Mouse (Mus musculus): ENCODE results near the gene Cntfr.
A peak's percentile ranks its signal among the peaks of the same experiment; 100 is the strongest.

Gene Cntfr

DNA sequence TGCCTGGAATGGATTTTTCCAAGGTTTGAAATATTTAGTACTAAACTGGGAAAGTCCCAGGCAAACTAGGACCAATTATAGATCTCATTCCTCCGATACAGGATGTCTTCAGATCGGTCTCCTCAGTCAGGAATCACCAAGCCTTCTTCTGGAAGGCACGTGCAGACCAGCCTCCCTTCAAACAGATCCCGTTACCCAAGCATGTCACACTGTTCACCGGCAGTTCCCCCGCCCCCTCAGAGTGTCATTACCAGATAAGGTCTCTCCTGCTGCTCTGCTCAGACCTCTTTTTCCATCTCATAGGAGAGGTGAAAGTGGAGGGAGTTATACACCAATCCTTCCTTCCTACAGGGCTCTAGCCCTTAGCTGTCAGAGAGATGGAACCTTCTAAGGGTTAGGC lies 43.2 kb downstream of the Cntfr start:
- DNase-seq (ENCODE audit: low read depth in 1 of 2, low spot score in 2 of 2) = no peak

DNA sequence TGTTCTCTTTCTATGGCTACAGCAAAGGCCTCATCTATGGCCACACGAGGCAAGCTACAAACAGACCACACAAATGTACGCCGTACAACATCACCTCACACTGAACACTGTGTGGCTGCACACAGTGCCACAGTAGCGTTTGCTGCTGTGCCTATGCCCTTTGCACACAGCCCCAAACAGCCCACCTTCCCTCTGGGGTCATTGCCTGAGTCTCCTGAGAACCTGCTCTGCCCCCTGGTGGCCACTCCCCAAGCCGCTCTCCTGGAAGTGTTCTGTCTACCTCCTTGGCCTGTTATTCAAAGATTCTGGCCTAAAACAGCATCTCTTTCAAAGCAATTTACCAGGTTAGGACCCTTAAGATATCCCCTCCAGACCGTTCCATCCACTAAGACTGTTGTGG lies 43.6 kb downstream of the Cntfr start:
- no peak for DNase-seq (ENCODE audit: low read depth in 1 of 2, low spot score in 2 of 2)

DNA sequence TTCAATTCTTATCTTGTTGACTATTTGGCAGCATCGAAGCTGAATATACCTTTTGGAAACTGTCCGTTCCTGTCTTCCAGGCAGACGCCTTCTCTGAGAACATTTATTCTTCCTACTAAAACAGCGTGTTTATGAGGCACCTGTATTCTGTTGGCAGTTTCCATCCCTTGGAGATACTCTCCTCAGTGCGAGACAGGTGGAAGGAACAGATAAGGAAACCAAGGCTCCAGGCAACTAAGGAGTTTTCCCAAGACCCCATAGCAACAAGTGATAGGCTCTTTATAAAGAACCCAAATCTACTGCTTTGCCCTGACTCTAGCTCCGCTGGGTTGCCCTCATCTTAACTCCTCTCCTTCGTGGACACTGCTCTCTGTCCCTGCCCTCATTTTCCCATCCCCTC lies 48.3 kb downstream of the Cntfr start:
- no peak for DNase-seq (ENCODE audit: low read depth in 1 of 2, low spot score in 2 of 2)

DNA sequence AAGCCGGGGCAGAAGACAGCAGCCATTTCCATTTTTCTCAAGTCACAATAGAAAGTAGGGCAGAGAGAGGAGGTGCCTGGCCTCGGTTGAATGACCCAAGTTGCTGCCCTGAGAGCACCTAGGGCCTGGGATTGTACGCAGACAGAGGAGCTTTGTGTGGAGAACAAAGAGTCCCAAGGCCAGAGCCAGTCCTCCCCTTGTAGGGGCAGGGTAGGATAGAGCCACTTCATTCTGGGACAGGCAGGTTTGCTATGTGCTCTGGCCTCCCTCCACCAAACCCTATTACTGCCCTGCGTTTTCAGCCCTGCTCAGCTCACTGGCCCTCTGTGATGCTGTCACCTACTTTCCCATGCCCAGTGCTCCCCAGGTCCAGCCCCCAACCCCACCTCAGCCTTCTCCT lies 48.7 kb downstream of the Cntfr start:
- DNase-seq (ENCODE audit: low read depth in 1 of 2, low spot score in 2 of 2) = no peak

DNA sequence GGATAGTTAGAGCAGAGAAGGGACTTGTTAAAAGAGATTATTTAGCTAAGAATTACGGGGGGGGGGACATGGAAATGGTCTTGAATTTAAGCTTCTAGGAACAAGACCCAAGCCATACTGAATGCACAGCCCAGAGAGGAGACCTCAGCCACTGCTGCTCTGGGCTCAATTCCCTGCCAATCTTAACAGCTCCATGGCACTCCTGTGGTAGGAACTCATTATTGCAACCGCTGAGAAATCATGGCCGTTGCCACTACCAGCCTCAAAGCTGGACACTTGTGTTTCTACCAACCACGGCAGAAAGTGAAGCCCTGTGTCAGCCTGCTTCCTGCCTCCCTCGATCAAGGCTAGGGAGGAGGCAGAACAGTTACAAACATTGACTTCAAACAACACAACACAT lies 51.4 kb downstream of the Cntfr start:
- DNase-seq (ENCODE audit: low read depth in 1 of 2, low spot score in 2 of 2) = no peak

DNA sequence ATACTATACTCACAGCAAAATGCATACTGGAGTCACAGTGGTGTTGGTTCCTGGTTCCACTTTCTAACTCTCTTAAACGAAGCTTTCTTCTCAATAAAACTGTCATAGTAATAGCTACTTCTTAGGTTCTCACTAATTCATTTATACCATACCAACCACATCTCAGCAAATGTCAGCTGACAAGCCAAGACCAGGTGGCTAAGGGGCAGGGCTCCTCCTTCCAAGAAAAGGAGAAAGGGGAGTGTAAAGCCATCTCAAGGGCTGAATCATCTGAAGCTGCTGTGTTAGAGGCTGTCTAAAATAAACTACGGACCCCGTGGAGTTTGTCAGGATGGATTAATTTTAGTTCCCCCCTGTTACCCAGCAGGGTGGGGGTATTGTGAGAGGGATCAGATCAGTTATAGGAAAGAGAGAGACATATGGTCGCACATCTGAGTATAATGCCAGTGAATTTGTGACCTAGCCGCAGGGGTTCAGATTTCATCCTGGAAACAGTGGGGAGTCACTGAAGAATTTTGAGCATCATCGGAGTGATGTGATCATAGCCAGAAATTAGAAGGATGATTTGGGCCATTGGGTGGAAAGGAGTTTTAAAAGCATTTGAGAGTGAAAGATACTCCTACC lies 55.6 kb downstream of the Cntfr start:
- no peak for DNase-seq (ENCODE audit: low read depth in 1 of 2, low spot score in 2 of 2)

DNA sequence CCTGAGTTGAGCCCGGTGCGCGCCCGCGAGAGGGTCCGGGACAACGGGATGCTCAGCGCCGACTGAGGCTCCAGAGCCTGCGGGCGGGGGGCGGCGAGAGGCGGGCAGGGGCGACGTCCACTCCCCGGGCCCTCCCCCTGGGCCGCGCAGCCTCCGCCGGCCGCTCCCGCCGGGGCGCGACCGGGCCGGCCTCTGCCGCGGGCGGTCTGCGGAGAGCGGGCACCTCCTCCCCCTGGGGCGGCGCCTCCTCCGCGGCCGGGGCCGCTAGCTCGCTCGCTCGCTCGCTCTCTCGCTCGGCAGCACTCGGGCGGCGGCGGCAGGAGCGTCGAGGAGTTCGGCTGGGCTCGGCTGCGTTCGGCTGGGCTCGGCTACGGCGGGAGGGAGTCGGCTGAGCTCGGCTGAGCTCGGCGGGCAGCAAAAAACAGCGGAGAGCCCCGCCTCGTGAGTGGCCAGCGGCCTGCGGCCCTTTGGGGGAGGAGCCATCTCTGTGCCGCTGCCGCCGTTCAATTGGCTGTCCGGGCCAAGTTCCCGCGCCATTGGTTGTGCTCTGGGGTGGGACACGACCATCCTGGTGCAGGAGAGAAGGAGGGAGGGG lies 56.9 kb downstream of the Cntfr start, which contains the start of gene Enho:
Gene Enho, minus strand, starts transcription at position 412 of the 595 bp plus-strand sequence.
- DNase-seq (ENCODE audit: low read depth in 1 of 2, low spot score in 2 of 2) = peak; percentile 76 to 89

DNA sequence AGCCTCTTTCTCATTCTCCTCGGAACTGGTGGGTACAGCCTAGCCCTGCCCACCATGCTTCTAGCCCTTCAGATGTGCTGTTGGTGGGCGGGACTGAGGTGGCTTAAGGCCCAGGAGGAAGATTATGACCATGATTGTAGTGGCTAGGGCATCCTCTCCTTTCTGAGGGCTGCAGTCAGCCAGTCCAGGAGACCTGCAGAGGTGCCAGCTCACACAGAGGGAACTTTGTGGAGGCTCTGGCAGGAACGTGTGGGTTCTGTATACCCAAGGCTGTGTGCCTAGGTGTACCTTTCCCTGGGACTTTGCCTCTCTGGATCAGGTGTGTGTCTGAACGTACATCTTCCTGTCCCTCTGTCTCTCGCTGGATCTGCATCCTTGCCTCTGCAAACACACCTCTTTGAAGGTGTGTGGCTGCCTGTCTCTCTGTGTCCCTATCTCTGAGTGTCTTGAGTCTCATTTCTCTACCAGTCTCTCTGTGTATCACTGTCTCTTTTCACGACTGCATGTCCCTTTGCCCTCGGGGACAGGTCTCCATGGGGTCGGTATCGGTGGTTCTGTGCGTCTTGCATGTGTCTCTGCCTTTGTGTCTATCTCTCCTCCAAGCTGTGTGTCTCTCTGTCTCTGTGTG lies 57.6 kb downstream of the Cntfr start:
- DNase-seq (ENCODE audit: low read depth in 1 of 2, low spot score in 2 of 2) = no peak

DNA sequence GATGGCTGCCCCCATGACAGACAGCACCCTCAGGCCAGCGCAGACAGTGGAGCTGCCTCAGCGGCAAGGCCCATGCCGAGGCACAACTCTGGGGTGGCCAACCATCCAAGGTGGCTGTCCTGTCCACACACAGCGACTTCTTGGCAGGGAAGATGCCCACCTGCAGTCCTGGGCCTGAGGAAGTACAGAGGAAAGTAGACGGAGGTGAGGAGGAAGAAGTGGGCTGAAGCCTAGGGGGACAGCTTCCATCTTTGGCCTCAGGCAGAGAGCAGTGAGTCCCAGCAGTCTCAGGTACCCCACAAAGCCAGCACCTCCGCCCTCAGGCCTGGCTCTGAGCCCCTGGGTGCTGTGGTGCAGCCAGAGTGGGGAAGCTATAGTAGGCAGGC lies 58.1 kb downstream of the Cntfr start:
- no peak for DNase-seq (ENCODE audit: low read depth in 1 of 2, low spot score in 2 of 2)

DNA sequence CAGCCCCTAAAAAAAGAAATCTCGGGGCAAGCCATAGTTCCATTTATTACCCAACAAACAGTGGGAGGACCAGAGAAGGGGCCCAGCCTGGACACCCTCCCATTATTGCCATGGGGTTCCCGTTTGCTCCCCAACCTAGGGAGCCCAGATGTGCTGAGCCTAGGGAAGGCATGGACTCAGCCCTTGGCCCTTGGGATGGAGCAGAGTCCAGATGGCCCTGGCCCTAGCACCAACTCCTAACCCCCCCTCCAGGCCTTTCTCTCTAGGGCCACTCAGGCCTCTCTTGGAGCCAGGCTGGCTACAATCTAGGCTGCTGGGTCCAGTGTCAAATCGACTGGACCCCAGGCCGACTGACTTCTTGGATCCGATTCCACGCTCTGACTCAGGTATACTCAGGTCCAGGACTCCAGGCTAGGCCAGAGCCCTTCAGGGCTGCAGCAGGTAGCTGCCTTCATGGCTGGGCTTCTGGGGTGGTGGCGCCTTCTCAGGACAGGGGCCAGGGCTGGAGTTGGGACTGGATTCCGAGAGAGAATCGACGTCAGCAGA lies 58.6 kb downstream of the Cntfr start:
- DNase-seq (ENCODE audit: low read depth in 1 of 2, low spot score in 2 of 2) = no peak

DNA sequence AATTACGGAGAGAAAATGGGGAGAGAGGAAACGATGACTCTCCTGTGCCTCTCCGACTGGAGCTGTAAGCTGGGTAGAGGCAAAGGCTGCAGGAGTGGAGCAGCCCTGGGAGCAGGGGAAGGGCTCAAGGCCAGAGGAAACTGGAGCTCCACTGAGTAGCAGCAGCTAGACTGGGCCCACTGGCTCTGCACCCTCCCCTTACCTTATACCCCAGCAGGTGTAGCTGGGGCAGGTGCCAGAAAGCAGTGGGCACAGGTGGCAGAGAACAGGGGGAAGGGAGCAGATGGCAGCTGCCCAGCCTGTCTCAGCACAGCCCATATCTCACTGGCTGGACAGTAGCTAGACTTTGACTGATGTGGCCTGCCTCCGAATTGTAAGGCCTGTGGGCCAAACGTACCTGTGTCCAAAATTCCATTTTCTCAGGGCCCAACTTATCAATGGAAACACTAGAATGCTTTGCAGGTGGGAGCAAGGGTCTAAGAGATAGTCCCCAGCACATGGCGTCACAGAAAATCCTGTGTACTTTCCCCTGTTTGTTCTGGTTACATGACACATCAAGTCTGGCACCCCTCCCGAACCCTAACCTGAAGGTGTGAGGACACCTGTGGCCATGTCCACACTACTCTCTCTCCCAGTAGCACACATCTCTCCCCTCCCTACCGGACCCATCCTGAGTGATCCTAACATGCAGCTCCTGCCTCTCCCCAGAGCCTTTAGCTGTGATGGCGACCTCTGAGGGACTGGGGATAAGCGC lies 59.8 kb downstream of the Cntfr start:
- DNase-seq (ENCODE audit: low read depth in 1 of 2, low spot score in 2 of 2) = no peak

DNA sequence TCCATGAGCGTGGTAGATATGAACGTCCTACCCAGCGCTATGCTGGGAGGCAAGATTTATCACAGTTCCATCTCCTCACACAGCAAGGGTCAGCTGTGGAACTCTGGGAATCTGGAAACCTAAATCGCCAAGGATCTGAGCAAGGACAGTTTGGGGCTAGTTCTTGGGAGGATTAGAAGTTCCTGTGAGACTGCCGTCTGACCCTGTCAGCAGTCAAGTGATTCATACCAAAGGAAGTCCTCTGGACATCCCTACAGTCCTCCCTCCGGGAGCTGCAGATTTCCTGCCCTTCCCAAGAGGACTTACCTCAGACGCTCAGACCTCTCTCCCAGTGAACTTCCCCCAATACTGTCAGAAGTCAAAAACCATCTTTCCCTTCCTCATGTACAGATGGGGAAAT lies 60.5 kb downstream of the Cntfr start:
- DNase-seq (ENCODE audit: low read depth in 1 of 2, low spot score in 2 of 2) = no peak

DNA sequence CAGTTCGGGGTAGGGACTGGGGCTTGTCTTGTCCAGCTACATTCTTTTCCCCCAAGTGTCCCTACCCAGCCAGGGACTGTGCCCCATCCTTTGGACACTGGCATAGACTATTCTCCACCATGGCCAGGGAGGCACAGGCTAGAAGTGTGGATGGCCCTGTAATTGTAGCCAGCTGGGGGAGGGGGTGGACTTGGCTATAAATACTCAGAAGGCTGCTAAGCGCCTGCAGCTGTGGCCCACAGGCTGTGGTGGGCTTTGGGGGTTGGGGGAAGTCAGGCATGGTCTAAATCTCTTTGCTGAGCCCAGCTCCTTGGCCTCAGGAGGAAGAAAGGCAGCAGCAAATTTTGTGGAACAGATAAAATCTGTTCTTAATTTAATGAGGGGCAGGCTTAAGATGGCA lies 61.0 kb downstream of the Cntfr start:
- DNase-seq (ENCODE audit: low read depth in 1 of 2, low spot score in 2 of 2) = no peak

DNA sequence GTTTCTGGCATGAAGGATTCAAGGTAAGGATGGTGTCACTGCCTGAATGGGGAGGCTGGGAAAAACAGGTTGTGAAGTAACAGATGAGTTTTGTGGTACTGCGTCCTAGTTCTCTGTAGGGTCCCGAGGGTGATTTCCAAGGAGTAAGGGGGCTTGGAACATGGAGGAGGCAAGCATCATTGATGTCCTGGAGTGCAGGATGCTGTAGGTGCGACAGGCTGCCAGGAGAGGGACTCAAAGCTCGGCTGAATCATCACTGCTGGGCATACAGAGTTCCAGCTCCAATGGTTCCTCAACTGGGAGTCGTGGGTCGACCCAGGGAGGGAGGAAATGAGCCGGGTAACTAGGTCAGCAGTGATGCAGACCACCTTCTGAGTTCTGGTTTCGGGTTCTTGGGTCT lies 61.7 kb downstream of the Cntfr start:
- DNase-seq (ENCODE audit: low read depth in 1 of 2, low spot score in 2 of 2) = no peak

DNA sequence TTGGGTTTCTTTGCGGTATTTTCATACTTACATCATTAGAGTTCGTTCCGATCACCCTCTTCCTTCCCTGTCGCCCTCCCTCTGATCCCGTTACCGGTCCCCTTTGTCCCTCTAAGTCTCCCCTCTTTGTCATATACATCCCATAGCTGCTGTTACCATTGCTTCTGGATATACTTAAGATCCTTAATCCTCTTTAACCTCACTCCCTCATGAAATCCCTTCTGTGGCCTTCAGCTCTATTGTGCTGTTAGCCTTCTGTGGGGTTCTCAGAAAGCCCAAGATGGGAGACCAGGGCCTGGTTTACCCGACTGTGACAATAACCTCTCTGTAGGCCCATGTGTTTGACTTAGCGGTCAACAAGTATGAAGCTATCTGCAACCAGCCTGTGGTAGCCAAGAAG lies 62.3 kb downstream of the Cntfr start:
- no peak for DNase-seq (ENCODE audit: low read depth in 1 of 2, low spot score in 2 of 2)

DNA sequence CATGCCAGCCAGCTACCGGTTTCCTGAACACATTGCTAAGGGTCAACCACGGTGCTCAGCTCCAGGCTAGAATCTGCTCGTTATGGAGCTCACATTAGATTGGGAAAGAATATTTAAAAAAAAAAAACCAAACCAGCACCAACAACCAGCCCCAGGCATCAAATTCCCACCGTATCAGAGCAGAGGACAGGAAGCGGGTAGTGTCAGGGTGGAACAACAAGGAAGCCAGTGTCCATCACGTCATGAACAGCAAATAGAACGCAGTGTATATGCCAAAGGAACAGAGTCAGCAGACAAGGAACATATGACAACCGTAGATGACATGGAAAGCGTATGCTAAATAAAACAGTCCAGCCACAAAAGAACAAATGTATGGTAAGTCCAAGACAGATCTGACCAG lies 63.9 kb downstream of the Cntfr start:
- no peak for DNase-seq (ENCODE audit: low read depth in 1 of 2, low spot score in 2 of 2)

DNA sequence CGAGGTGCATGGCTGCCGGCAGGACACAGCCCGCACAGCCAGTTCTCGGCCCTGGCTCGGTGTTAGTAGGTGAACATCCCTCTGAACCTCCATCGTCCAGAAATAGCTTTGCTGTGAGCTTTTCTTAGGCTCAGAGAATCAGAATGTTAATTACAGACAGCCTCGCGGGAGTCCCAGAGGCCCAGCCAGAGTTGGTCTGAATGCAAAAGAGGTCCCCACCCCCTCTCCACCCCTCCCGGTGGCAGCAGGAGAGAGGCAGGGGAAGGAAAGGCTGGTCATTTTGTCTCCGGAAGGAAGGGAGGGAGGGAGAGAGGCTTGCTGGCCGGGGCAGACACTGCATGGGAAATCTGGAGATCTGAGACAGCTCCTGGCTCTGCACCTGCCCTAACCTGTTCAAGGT lies 65.5 kb downstream of the Cntfr start:
- no peak for DNase-seq (ENCODE audit: low read depth in 1 of 2, low spot score in 2 of 2)

DNA sequence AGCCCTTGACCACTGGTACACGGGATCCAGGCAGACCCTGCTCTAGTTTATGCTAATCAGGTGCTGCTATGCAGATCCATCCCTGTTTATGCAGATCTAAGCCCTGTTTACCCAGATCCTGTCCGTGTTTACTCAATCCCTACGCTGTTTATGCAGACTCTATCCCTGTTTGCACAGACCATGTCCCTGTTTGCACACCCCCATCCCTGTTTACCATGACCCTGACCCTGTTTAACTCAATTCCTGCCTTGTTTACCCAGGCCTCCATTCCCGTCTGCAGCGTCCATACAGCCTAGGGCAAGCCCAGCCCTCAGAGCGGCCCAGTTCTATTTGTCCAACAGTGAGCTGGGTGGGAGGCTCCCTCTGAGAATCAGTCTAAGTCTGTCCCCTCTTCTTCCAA lies 66.7 kb downstream of the Cntfr start:
- no peak for DNase-seq (ENCODE audit: low read depth in 1 of 2, low spot score in 2 of 2)

DNA sequence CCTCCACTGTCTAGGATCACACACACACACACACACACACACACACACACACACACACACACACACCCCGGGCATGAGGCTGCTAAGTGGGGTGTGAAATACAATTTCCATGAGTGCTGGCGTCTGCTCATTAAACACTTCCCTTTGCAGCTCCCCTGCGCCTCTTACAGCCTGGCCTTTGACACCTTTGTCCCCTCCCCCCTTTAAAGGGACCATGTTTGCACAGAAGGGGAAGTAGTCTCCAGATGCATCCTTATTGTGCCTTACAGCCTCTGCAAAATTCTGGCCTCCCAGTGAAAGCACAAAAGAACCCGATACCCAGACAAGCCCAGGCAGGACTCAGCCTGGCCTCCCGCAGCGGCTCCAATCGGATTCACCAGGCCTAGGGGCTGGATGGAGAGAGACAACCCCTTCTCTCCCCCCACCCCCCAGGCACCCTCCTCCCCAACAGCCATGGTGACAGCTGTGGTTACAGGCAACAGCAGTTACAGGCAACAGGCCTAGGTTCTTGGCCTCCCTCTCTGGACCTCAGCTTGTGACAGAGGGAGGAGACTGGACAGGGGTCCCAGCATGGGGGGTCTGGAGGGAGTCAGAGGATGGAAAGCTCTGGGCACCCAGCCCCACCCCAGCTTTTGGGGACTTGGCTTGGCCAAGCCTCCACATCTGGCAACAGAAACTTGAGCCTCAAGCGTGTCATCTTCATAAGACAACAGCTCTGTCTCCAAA lies 68.5 kb downstream of the Cntfr start:
- peak; percentile 20 to 24 for DNase-seq (ENCODE audit: low read depth in 1 of 2, low spot score in 2 of 2)

DNA sequence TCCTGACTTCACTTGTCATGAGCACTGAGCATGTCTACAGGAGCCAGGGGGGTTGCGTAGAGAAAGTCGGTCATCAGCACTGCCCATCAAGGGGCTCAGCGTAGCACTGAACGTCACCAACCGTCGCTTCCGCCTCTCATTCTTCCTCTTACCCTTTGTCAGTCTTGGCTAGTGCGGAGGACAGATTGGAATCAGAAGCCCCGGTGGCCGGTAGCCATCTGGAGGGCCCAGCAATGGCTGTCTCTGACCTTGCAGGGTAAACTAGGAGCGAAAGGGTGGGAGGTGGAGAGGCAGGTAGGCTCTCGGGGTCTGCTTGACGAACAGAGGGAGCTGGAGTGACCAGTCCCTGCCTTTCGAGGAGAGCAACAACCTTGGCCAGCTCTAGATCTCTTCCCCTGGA lies 74.8 kb downstream of the Cntfr start:
- DNase-seq (ENCODE audit: low read depth in 1 of 2, low spot score in 2 of 2) = no peak
